Mouse (Mus musculus) forebrain, embryonic 14.5 days (tissue): ENCODE measurements around the gene Gm49396. TPM values are rescaled to one million over a fixed set of nuclear protein-coding genes. Genes with fewer than 3 reads are reported as not detected.

Experiments used
- ATAC-seq: fragments of 200-750 bp; cut with Nextera tagmentation; 2 replicates; pipeline ENCODE4 v1.8.0; 2017; ENCODE audit warnings: mild to moderate bottlenecking, moderate library complexity
- DNase-seq: peaks from one replicate; pipeline ENCODE4 v3.0.0-alpha.2; 2015; ENCODE audit warnings: low spot score
- H3K27ac ChIP-seq: fragments of 300-500 bp; sonication (generic); 2 replicates; pipeline ENCODE4 v1.5.1; 2014; ENCODE audit warnings: low read depth, mild to moderate bottlenecking, control low read depth, low read length, moderate library complexity
- H3K27me3 ChIP-seq: fragments of 300-500 bp; sonication (generic); replicated peaks from 2 replicates; pipeline ENCODE4 v1.6.1; 2014; ENCODE audit warnings: low read length, control low read depth, mixed read lengths; ENCODE audit not compliant: control insufficient read depth, insufficient read depth
- H3K36me3 ChIP-seq: fragments of 300-500 bp; sonication (generic); 2 replicates; pipeline ENCODE4 v1.6.1; 2014; ENCODE audit warnings: low read length, control low read depth; ENCODE audit not compliant: control insufficient read depth, insufficient read depth
- H3K4me1 ChIP-seq: fragments of 300-500 bp; sonication (generic); 2 replicates; pipeline ENCODE4 v1.6.1; 2014; ENCODE audit warnings: antibody characterized with exemption, low read length, control low read depth; ENCODE audit not compliant: control insufficient read depth, insufficient read depth
- H3K4me2 ChIP-seq: fragments of 300-500 bp; sonication (generic); 2 replicates; pipeline ENCODE4 v1.6.1; 2014; ENCODE audit warnings: mild to moderate bottlenecking, control low read depth, low read length
- H3K4me3 ChIP-seq: fragments of 300-500 bp; sonication (generic); 2 replicates; pipeline ENCODE4 v1.5.1; 2014; ENCODE audit warnings: low read depth, low read length, control low read depth
- H3K9ac ChIP-seq: fragments of 300-500 bp; sonication (generic); 2 replicates; pipeline ENCODE4 v1.6.1; 2014; ENCODE audit warnings: mild to moderate bottlenecking, low read length, control low read depth, moderate library complexity
- H3K9me3 ChIP-seq: fragments of 300-500 bp; sonication (generic); replicated peaks from 2 replicates; pipeline ENCODE4 v1.6.1; 2016; ENCODE audit warnings: low read length, control low read depth, mixed read lengths; ENCODE audit not compliant: control insufficient read depth
- WGBS: fragments of 180-500 bp; shearing (Covaris S2); extraction: QIAGEN DNeasy Blood & Tissue Kit; methylation state at CpG from one replicate; pipeline ENCODE4 v1.1.7; 2014; 5-methylcytosine and 5-hydroxymethylcytosine counted together
- polyA plus RNA-seq: library from polyadenylated mRNA; unstranded; fragments of >200 nt; fragmentation: Nextera tagmentation; extraction: Ambion mirVana; gene quantifications from 2 replicates; pipeline ENCODE4 v1.2.1, GENCODE M21; 2014

Gene Gm49396
- polyA plus RNA-seq, 1 experiment from 2014 or later, result 7.0 TPM

GRCm38 (mm10) chr7:30549880-30550279, 13.3 kb upstream of the Gm49396 start:
- Histone ChIP-seq H3K4me3 (no peak overlapping the region), H3K9me3 (no peaks in the 10 kb centered on the region), H3K27ac (no peak overlapping the region), H3K4me2 (no peak overlapping the region), H3K27me3 (no peaks in the 10 kb centered on the region), H3K9ac (no peak overlapping the region), H3K36me3 (peaks cover 30% of the 10 kb centered on the region), H3K4me1 (peaks cover 10% of the 10 kb centered on the region; the same call in 1 of the 2 replicates)
- no peak for ATAC-seq
- no peak for DNase-seq
- 84% methylated on average over 2 of the region's 2 CpGs for WGBS

DNA sequence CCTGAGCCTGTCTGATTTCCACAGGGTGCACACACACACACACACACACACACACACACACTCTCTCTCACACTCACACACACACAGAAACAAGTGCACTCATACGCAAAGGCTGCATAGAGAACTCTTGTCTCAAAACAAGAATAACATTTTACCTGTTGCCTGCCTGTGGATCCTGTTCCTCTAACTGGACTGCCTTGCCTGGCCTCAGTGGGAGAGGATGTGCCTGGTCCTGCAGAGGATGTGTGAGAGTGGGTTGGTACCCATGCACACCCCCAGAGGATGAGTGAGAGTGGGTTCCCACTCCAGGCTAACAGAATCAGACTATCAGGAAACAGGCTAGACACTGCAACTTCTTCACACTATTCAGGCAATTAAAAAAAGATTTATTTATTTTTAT, 12.5 kb upstream of the Gm49396 start:
- Histone ChIP-seq H3K9ac (no peak overlapping the region), H3K4me1 (peaks cover 10% of the 10 kb centered on the region; the same call in 1 of the 2 replicates), H3K4me3 (no peak overlapping the region), H3K9me3 (no peaks in the 10 kb centered on the region), H3K4me2 (no peak overlapping the region), H3K27ac (no peak overlapping the region), H3K36me3 (peaks cover 37% of the 10 kb centered on the region), H3K27me3 (no peaks in the 10 kb centered on the region)
- DNase-seq (no peak), ATAC-seq (no peak)
- 100% methylated on average over 1 of the region's 1 CpGs for WGBS

GRCm38 (mm10) chr7:30551445-30552101, 11.6 kb upstream of the Gm49396 start:
- Histone ChIP-seq H3K4me3 (peak overlapping the region; percentile 47), H3K27me3 (no peaks in the 10 kb centered on the region), H3K9me3 (no peaks in the 10 kb centered on the region), H3K27ac (peak overlapping the region; percentile 88), H3K4me1 (peaks cover 10% of the 10 kb centered on the region; the same call in 1 of the 2 replicates), H3K9ac (peak overlapping the region; percentile 56), H3K36me3 (peaks cover 35% of the 10 kb centered on the region), H3K4me2 (peak overlapping the region; percentile 77)
- 3% methylated on average over 10 of the region's 10 CpGs for WGBS
- peak; percentile 90 for DNase-seq
- peak; percentile 70 for ATAC-seq

DNA sequence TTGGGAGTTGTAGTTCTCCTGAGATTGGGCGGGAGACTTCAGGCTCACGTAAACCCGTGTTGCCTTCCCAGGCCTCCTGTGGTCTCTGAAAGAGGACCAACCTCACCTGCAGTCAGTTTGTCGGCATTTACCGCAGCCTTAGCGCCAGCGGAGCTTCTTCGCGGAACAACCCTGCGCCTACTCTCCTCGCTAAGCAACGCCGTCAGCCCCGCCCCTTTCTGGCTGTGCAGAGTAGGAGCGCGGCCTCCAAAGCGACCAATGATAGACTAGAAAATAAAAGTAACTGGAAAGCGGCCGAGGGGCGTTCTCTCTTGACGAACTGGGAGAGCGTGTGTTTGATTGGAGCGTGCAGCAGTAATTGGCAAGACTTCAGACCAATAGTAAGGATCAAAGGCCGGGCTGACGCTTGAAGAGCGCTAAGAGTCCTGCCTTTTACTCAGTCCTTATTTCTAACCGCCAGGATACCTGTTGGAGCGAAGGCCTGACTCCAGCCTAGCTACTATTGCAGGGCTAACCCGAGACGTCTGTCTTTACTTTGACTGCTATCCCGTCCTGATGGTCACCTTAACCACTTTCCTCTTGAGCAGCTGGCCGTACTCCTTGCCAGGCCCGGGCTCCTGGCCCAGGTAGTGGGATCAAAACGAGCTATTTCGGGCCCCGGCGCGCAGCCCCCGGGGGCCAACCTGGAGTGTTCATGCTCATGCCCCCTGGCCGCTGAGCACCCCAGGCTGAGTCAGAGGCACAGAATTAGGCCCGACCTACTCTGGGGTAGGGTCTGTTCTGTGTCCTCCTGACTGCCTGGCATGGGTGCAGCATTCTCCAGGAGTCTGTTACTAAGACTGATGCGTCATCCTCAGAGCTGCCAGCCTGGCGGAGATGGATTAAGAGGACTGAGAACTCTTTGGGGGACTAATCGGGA, 10.8 kb upstream of the Gm49396 start, which contains the start of the genes Hspb6 and Proser3:
Gene Hspb6 (plus strand): TSS at position 77 of the 919 bp plus-strand sequence.
Gene Proser3 (minus strand): TSS at position 198 of the 919 bp plus-strand sequence.
- H3K9me3 ChIP-seq, result no peaks in the 10 kb centered on the region
- peak within 1 kb of the TSS; percentile 88 for H3K27ac ChIP-seq
- peak; percentile 97 for ATAC-seq
- peak; percentile 100 for DNase-seq
- no peaks in the 10 kb centered on the region for H3K27me3 ChIP-seq
- H3K9ac ChIP-seq, result peak within 1 kb of the TSS; percentile 59
- peak within 1 kb of the TSS; percentile 47 for H3K4me3 ChIP-seq
- peaks cover 43% of the 10 kb centered on the region for H3K36me3 ChIP-seq
- 1% methylated on average over 44 of the region's 44 CpGs for WGBS
- peak within 1 kb of the TSS; percentile 77 for H3K4me2 ChIP-seq
- H3K4me1 ChIP-seq, result peaks cover 10% of the 10 kb centered on the region; the same call in 1 of the 2 replicates

DNA sequence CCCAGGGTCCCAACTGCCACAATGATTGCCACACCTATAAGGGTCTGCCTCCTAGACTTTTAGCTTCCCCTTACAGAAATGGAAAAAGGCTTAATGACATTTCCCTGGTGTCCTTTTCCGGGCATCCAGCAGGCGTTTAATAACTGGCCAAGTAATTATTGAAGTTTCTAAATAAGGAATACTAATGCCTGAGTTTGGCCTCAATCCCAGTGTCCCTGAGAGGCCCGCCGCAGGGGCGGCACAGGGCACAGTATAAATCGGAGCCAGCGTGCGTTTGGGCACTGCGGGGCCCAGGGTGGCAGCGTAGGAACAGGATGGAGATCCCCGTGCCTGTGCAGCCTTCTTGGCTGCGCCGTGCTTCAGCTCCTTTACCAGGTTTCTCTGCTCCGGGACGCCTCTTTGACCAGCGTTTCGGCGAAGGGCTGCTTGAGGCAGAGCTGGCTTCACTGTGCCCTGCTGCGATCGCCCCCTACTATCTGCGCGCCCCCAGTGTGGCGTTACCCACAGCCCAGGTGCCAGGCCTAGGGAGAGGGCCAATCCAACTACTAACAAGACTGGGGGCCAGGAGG, 10.0 kb upstream of the Gm49396 start:
- Histone ChIP-seq H3K9me3 (no peaks in the 10 kb centered on the region), H3K27me3 (no peaks in the 10 kb centered on the region), H3K4me2 (peak overlapping the region; percentile 77), H3K4me1 (peaks cover 11% of the 10 kb centered on the region), H3K9ac (peak overlapping the region; percentile 59), H3K36me3 (peaks cover 43% of the 10 kb centered on the region), H3K4me3 (peak overlapping the region; percentile 47), H3K27ac (peak overlapping the region; percentile 59; the same call in 1 of the 2 replicates)
- ATAC-seq (no peak), DNase-seq (peak; percentile 56)
- 2% methylated on average over 23 of the region's 23 CpGs for WGBS

DNA sequence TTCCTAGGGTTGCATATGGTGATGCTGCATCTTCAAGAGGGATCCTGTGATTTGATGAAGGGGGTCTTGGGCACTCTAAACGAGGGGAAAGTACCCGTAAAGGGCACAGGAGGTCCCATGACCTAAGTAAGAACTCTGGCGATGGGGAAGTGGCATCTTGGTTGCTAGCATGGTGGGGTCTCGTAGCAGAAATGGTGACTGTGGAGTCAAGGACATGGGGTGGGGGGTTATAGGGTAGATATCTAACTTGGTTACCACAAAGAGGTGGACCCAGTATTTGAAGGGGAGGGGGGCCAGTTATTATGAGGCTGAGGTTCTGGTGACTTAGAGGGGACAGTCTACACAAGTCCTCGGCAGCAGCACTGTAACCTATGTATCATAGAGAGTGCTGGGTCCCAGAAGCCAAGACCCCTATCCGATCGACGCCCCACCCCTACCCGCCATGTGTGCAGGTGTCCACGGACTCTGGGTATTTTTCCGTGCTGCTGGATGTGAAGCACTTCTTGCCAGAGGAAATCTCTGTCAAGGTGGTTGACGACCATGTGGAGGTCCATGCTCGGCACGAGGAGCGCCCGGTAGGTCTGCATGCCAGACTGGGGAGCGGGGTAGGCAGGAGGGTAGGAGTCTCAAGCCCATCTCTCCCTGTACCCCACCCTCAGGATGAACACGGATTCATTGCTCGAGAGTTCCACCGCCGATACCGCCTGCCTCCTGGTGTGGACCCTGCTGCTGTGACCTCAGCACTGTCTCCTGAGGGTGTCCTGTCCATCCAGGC, 9.1 kb upstream of the Gm49396 start:
- H3K4me1 ChIP-seq, result peaks cover 19% of the 10 kb centered on the region
- H3K36me3 ChIP-seq, result peaks cover 37% of the 10 kb centered on the region
- peak overlapping the region; percentile 59 for H3K9ac ChIP-seq
- ATAC-seq (no peak), DNase-seq (no peak)
- WGBS, result 85% methylated on average over 22 of the region's 22 CpGs
- H3K9me3 ChIP-seq, result no peaks in the 10 kb centered on the region
- H3K27me3 ChIP-seq, result no peaks in the 10 kb centered on the region
- H3K27ac ChIP-seq, result no peak overlapping the region; the same call in 1 of the 2 replicates
- H3K4me2 ChIP-seq, result peak overlapping the region; percentile 77
- 0 out of 2 replicates have a peak overlapping the region, but pooled peaks have one; percentile 47 for H3K4me3 ChIP-seq

DNA sequence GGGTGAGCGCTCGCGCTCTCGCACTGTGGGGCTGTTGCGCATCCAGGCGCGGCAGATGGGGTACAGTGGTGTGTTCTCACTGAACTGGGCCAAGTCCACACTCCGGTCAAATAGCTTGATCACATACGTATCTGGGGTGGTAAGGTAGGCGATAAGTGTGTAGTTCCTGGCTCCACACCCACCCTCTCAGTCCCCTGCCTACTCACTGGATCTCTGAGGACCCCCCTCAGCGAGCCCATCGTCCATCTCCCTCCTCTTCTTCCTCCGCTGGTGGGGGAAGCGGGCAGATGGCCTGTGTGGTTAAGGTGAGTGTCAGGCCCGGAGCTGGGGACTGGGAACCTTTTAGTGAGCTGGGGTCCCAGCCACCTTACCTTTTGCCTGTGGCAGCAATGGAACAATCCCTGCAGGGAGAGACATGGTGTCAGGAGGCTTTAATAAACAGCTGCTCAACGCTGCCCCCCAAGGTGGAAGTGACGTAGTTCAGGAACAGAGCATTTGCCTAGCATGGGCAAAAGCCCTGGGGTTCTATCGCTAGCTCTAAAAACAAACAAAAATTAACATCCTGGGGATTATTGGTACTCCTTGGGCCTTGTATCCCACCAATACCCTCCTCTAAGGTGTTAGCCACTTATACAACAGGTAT, 6.1 kb upstream of the Gm49396 start:
- DNase-seq (no peak), ATAC-seq (no peak)
- no peak overlapping the region for H3K4me3 ChIP-seq
- H3K9me3 ChIP-seq, result no peaks in the 10 kb centered on the region
- no peak overlapping the region for H3K27ac ChIP-seq
- H3K4me1 ChIP-seq, result peaks cover 17% of the 10 kb centered on the region
- H3K4me2 ChIP-seq, result no peak overlapping the region
- no peaks in the 10 kb centered on the region for H3K27me3 ChIP-seq
- peaks cover 39% of the 10 kb centered on the region for H3K36me3 ChIP-seq
- no peak overlapping the region for H3K9ac ChIP-seq
- 94% methylated on average over 18 of the region's 18 CpGs for WGBS
